Mouse (Mus musculus): Measurements from ENCODE around the gene Adam15. TPM values are rescaled to one million over a fixed set of nuclear protein-coding genes. Genes with fewer than 3 reads are reported as not detected.

Gene Adam15
- total and polyA plus RNA-seq, 3 experiments: 15.3 to 43.2 TPM; not detected in 1

DNA sequence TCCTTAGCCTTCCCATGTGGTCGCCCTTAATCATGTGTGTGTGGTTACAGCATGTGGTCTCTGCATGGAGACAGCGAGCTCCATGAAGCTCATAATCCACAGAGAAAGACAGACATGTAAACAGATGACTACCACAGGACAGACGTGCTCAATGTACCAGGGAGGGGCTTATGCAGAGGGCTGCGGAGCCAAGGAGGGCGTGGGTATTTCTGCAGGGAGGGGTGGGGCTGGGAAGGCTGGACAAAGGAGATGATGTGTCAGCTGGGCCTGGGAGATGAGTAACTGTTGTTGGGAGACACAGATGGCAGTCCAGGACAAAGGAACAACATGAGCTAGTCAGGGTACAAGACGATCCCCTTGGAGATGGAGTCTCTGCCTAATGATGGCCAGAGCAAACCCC, 9.8 kb upstream of the Adam15 start:
- peaks cover 0 to 4% of the 10 kb centered on the region in 2 experiments; a peak in 2 of 4 replicates for H3K27me3 ChIP-seq (ENCODE audit: control insufficient read depth in 1 of 2, insufficient read depth in 2 of 2, low read length in 2 of 2)
- TF ChIP-seq EP300 (IDR thresholded peaks at IDR 0.05; ENCODE audit: low read depth in 1 of 2, low read length in 2 of 2) (no peak), BHLHE40 (IDR thresholded peaks at IDR 0.05; ENCODE audit: borderline replicate concordance, low read depth, low read length) (no peak), HCFC1 (IDR thresholded peaks at IDR 0.05; ENCODE audit: low read depth, low read length) (no peak), NELFE (IDR thresholded peaks at IDR 0.05; ENCODE audit: low read depth, low read length) (no peak), CTCF (IDR thresholded peaks at IDR 0.05 in 2 of 3, conservative IDR thresholded peaks at IDR 0.05 in 1 of 3; ENCODE audit: control insufficient read depth in 1 of 3, insufficient read depth in 1 of 3, low read depth in 2 of 3, low read length in 3 of 3, poor library complexity in 1 of 3, severe bottlenecking in 1 of 3) (no peak), ZNF384 (IDR thresholded peaks at IDR 0.05; ENCODE audit: low read depth, low read length) (no peak), ELF1 (IDR thresholded peaks at IDR 0.05; ENCODE audit: low read depth, low read length) (no peak), USF2 (IDR thresholded peaks at IDR 0.05; ENCODE audit: borderline replicate concordance in 1 of 2, insufficient read depth in 1 of 2, low read depth in 1 of 2, low read length in 2 of 2) (no peak), MAZ (IDR thresholded peaks at IDR 0.05; ENCODE audit: low read depth, low read length) (no peak), ZKSCAN1 (IDR thresholded peaks at IDR 0.05; ENCODE audit: low read depth, low read length) (no peak), NRF1 (IDR thresholded peaks at IDR 0.05; ENCODE audit: insufficient read depth, low read depth, low read length, poor library complexity, severe bottlenecking) (no peak), POLR2A (IDR thresholded peaks at IDR 0.05; ENCODE audit: control insufficient read depth in 1 of 2, insufficient read depth in 1 of 2, low read depth in 1 of 2, low read length in 2 of 2, poor library complexity in 1 of 2) (no peak), SIN3A (IDR thresholded peaks at IDR 0.05; ENCODE audit: low read length) (no peak), E2F4 (IDR thresholded peaks at IDR 0.05; ENCODE audit: borderline replicate concordance, low read depth, low read length) (no peak), MEF2A (IDR thresholded peaks at IDR 0.05; ENCODE audit: extremely low read depth, insufficient replicate concordance, low read depth, low read length, poor library complexity, severe bottlenecking) (no peak), POLR2AphosphoS2 (IDR thresholded peaks at IDR 0.05; ENCODE audit: low read length) (no peak), GABPA (IDR thresholded peaks at IDR 0.05; ENCODE audit: low read depth, low read length) (no peak), UBTF (IDR thresholded peaks at IDR 0.05; ENCODE audit: borderline replicate concordance, insufficient read depth, low read depth, low read length) (no peak)
- DNase-seq (ENCODE audit: low read depth, low spot score): no peak

DNA sequence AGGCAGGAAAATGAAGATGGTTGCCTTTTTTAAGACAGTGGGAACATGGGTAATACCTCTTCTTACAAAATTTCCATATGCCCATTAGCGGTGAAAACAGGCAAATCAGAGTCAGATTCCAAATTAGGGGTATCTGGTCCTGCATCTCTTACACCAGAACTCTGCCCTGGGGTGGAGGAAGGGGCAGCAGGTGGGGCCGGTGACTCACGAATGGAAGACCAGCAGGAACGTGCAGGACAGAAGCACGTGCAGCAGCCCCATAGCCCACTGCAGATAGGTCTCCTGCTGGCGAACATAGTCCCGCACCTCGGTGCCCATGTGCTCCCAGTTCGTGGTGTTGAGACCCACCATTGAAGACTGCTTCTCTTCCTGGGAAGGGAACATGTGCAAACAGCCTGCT, 6.2 kb upstream of the Adam15 start:
- TF ChIP-seq HCFC1 (IDR thresholded peaks at IDR 0.05; ENCODE audit: low read depth, low read length) (no peak), SIN3A (IDR thresholded peaks at IDR 0.05; ENCODE audit: low read length) (no peak), NELFE (IDR thresholded peaks at IDR 0.05; ENCODE audit: low read depth, low read length) (no peak), NRF1 (IDR thresholded peaks at IDR 0.05; ENCODE audit: insufficient read depth, low read depth, low read length, poor library complexity, severe bottlenecking) (no peak), POLR2AphosphoS5 (IDR thresholded peaks at IDR 0.05; ENCODE audit: borderline replicate concordance, low read depth, low read length) (no peak), UBTF (IDR thresholded peaks at IDR 0.05; ENCODE audit: borderline replicate concordance, insufficient read depth, low read depth, low read length) (no peak), RCOR1 (IDR thresholded peaks at IDR 0.05; ENCODE audit: low read depth, low read length) (no peak), SMC3 (IDR thresholded peaks at IDR 0.05; ENCODE audit: low read depth, low read length) (no peak), BHLHE40 (IDR thresholded peaks at IDR 0.05; ENCODE audit: borderline replicate concordance, low read depth, low read length) (no peak), MAX (IDR thresholded peaks at IDR 0.05; ENCODE audit: low read length) (no peak), ETS1 (IDR thresholded peaks at IDR 0.05; ENCODE audit: low read depth, low read length) (no peak), USF2 (IDR thresholded peaks at IDR 0.05; ENCODE audit: borderline replicate concordance in 1 of 2, insufficient read depth in 1 of 2, low read depth in 1 of 2, low read length in 2 of 2) (no peak)
- Histone ChIP-seq H3K9me3 (replicated peaks; ENCODE audit: insufficient read depth, low read length) (no peaks in the 10 kb centered on the region), H3K27me3 (ENCODE audit: control insufficient read depth in 1 of 2, insufficient read depth in 2 of 2, low read length in 2 of 2) (no peaks in the 10 kb centered on the region; a peak in 1 of 4 replicates), H3K36me3 (ENCODE audit: control insufficient read depth in 1 of 2, insufficient read depth in 2 of 2, low read length in 2 of 2) (peaks cover 0 to 5% of the 10 kb centered on the region in 2 experiments; a peak in 2 of 4 replicates), H3K4me1 (ENCODE audit: control insufficient read depth in 1 of 2, insufficient read depth in 2 of 2, low read length in 2 of 2) (peaks cover 0 to 19% of the 10 kb centered on the region in 2 experiments; a peak in 2 of 4 replicates), H3K4me3 (ENCODE audit: control insufficient read depth in 1 of 2, insufficient read depth in 1 of 2, low read depth in 2 of 2, low read length in 2 of 2) (no peak overlapping the region), H3K27ac (ENCODE audit: control insufficient read depth, low read depth, low read length) (no peak overlapping the region), H3K79me2 (ENCODE audit: control insufficient read depth, insufficient read depth, low read length, poor library complexity) (no peaks in the 10 kb centered on the region), H3K9ac (ENCODE audit: control insufficient read depth, low read depth, low read length, poor library complexity, severe bottlenecking) (no peak overlapping the region)
- no peak for DNase-seq (ENCODE audit: low read depth, low spot score)

More for the DNA sequence above, 9.8 kb upstream of the Adam15 start:
- Histone ChIP-seq H3K36me3 (ENCODE audit: control insufficient read depth in 1 of 2, insufficient read depth in 2 of 2, low read length in 2 of 2) (peaks cover 0 to 5% of the 10 kb centered on the region in 2 experiments; a peak in 2 of 4 replicates), H3K9me3 (replicated peaks; ENCODE audit: insufficient read depth, low read length) (no peaks in the 10 kb centered on the region), H3K9ac (ENCODE audit: control insufficient read depth, low read depth, low read length, poor library complexity, severe bottlenecking) (no peak overlapping the region), H3K27ac (ENCODE audit: control insufficient read depth, low read depth, low read length) (no peak overlapping the region), H3K79me2 (ENCODE audit: control insufficient read depth, insufficient read depth, low read length, poor library complexity) (no peaks in the 10 kb centered on the region), H3K4me3 (ENCODE audit: control insufficient read depth in 1 of 2, insufficient read depth in 1 of 2, low read depth in 2 of 2, low read length in 2 of 2) (no peak overlapping the region), H3K4me1 (ENCODE audit: control insufficient read depth in 1 of 2, insufficient read depth in 2 of 2, low read length in 2 of 2) (peaks cover 0 to 13% of the 10 kb centered on the region in 2 experiments; a peak in 2 of 4 replicates)

Data from MEL (cell line).